Mouse (Mus musculus) stomach, postnatal 0 days (tissue): ENCODE data around the gene Cmya5.

Experiments used
- CTCF ChIP-seq: IDR thresholded peaks from 2 replicates; pipeline ENCODE4 v1.5.1; 2016; ENCODE audit warnings: antibody characterized with exemption, low read depth, mild to moderate bottlenecking, moderate library complexity
- EP300 ChIP-seq: optimal IDR thresholded peaks from 2 replicates; pipeline ENCODE3; 2016; ENCODE audit warnings: antibody characterized with exemption

GRCm38 (mm10) chr13:93070406-93070805 is 74.1 kb downstream of the Cmya5 start:
- no peak for TF ChIP-seq CTCF
- no peak for TF ChIP-seq EP300
